Mouse (Mus musculus) inflammation-experienced regulatory T-cells, adult 16 weeks (primary cell): ENCODE measurements around the gene Fstl1. TPM values are rescaled to one million over a fixed set of nuclear protein-coding genes. Genes with fewer than 3 reads are reported as not detected.

ENCODE experiments used
- polyA plus RNA-seq: library from polyadenylated mRNA; unstranded; fragments of 100-300 nt; shearing (Covaris generic); gene quantifications from one replicate; pipeline ENCODE4 v1.2.1, GENCODE M21; 2017

Fstl1 gene
- 0.24 TPM for polyA plus RNA-seq

GRCm38 (mm10) chr16:37776860-37777651 is at the start of gene Fstl1:
Gene Fstl1 (plus strand): TSS chr16:37776873.

GRCm38 (mm10) chr16:37861029-37861428 is 84.4 kb downstream of the Fstl1 start, which contains the start of gene Gm36028:
Gene Gm36028 (minus strand): TSS chr16:37861146.

GRCm38 (mm10) chr16:37867791-37868505 is 91.3 kb downstream of the Fstl1 start, which contains the start of gene Lrrc58:
Gene Lrrc58 (plus strand): TSS chr16:37868389.

Other genes with a start within 250 kb of the Fstl1 start
- gene Gtf2e1, start 237.1 kb upstream of the Fstl1 start, polyA plus RNA-seq, result 30.6 TPM
- 16.7 TPM for gene Rabl3, start 237.0 kb upstream of the Fstl1 start, polyA plus RNA-seq
- gene Hgd, start 196.7 kb upstream of the Fstl1 start, polyA plus RNA-seq, result 0.30 TPM
- 63.2 TPM for gene Ndufb4, start 122.4 kb upstream of the Fstl1 start, polyA plus RNA-seq
- not detected for gene Gm36028, start 84.3 kb downstream of the Fstl1 start, polyA plus RNA-seq
- 10.6 TPM for gene Lrrc58, start 91.5 kb downstream of the Fstl1 start, polyA plus RNA-seq
- gene Gpr156, start 139.6 kb downstream of the Fstl1 start, polyA plus RNA-seq, result not detected